Mouse (Mus musculus): ENCODE measurements around the gene L2hgdh.

- no peak for TF ChIP-seq CTCF (IDR thresholded peaks at IDR 0.05; ENCODE audit: insufficient read depth, low read depth, low read length)
- TF ChIP-seq POLR2A (IDR thresholded peaks at IDR 0.05; ENCODE audit: insufficient read depth, low read depth, low read length): no peak
Observed at GRCm38 (mm10) chr12:69642877-69643276, 81.8 kb downstream of the L2hgdh start.
